Mouse (Mus musculus) B cell, adult 2 months (primary cell): ENCODE measurements around the gene Prc1.
"Not testable (repeated sequence)": the region's sequence is repeated elsewhere in the genome, so short reads cannot be mapped to it uniquely, and the experiment has no call there.

Experiments used
- DNase-seq, 2 experiments: peaks; one replicate each; pipeline ENCODE4 v3.0.0; 2022

Gene Prc1

GRCm38 (mm10) chr7:80287736-80288135 is 6.5 kb upstream of the Prc1 start:
- no peak for DNase-seq

- DNase-seq: peak; percentile 10 to 14
Observed at GRCm38 (mm10) chr7:80294764-80295648, 756 bp downstream of the Prc1 start.

GRCm38 (mm10) chr7:80296462-80296861 is 2.2 kb downstream of the Prc1 start:
- no peak for DNase-seq

GRCm38 (mm10) chr7:80297041-80297440 is 2.8 kb downstream of the Prc1 start:
- no peak for DNase-seq

- DNase-seq: no peak
Observed at GRCm38 (mm10) chr7:80298754-80299153, 4.5 kb downstream of the Prc1 start.

- no peak for DNase-seq
Observed at GRCm38 (mm10) chr7:80299568-80299967, 5.3 kb downstream of the Prc1 start.

GRCm38 (mm10) chr7:80301522-80301921 is 7.3 kb downstream of the Prc1 start:
- no peak for DNase-seq

GRCm38 (mm10) chr7:80307766-80308165 is 13.5 kb downstream of the Prc1 start:
- no peak for DNase-seq

- DNase-seq: no peak
Observed at GRCm38 (mm10) chr7:80310771-80311170, 16.5 kb downstream of the Prc1 start.

- no peak for DNase-seq
Observed at GRCm38 (mm10) chr7:80315733-80316132, 21.5 kb downstream of the Prc1 start.

- no peak for DNase-seq
Observed at GRCm38 (mm10) chr7:80317439-80318115, 23.3 kb downstream of the Prc1 start.

- no peak for DNase-seq
Observed at GRCm38 (mm10) chr7:80318670-80319069, 24.4 kb downstream of the Prc1 start.

- no peak for DNase-seq
Observed at GRCm38 (mm10) chr7:80319846-80320496, 25.7 kb downstream of the Prc1 start.

GRCm38 (mm10) chr7:80323336-80323735 is 29.1 kb downstream of the Prc1 start:
- DNase-seq: no peak

- peak; percentile 96 for DNase-seq
Observed at GRCm38 (mm10) chr7:80324043-80324815, 30.0 kb downstream of the Prc1 start, which contains the start of gene Rccd1. Gene Rccd1 (minus strand): TSS chr7:80324454.

- not testable (repeated sequence) for DNase-seq
Observed at GRCm38 (mm10) chr7:80324816-80325119, 30.5 kb downstream of the Prc1 start.

GRCm38 (mm10) chr7:80325292-80325868 is 31.1 kb downstream of the Prc1 start:
- no peak for DNase-seq

GRCm38 (mm10) chr7:80326076-80326475 is 31.8 kb downstream of the Prc1 start:
- no peak for DNase-seq

GRCm38 (mm10) chr7:80330278-80330677 is 36.0 kb downstream of the Prc1 start:
- DNase-seq: no peak

GRCm38 (mm10) chr7:80331433-80331832 is 37.2 kb downstream of the Prc1 start:
- DNase-seq: no peak

GRCm38 (mm10) chr7:80334848-80335247 is 40.6 kb downstream of the Prc1 start:
- no peak for DNase-seq

GRCm38 (mm10) chr7:80336932-80337331 is 42.7 kb downstream of the Prc1 start:
- no peak for DNase-seq

- peak; percentile 25 to 32 for DNase-seq
Observed at GRCm38 (mm10) chr7:80339371-80339770, 45.1 kb downstream of the Prc1 start.
